Mouse (Mus musculus): ENCODE results near the gene Ctnnd2. TPM values are rescaled to one million over a fixed set of nuclear protein-coding genes. Genes with fewer than 3 reads are reported as not detected.

Gene Ctnnd2
- polyA plus RNA-seq, 1 experiment = 2.1 TPM

- WGBS = 83% methylated on average over 3 of the region's 3 CpGs
- no peak overlapping the region for H3K4me3 ChIP-seq (replicated peaks; ENCODE audit: control insufficient read depth, low read depth, low read length)
- no peak overlapping the region for H3K27ac ChIP-seq (ENCODE audit: control insufficient read depth, insufficient read depth, low read depth, low read length, poor library complexity)
- H3K4me1 ChIP-seq (ENCODE audit: control insufficient read depth, insufficient read depth, low read length) = no peaks in the 10 kb centered on the region
- TF ChIP-seq CTCF (IDR thresholded peaks at IDR 0.05; ENCODE audit: control insufficient read depth, insufficient read depth, low read length) = no peak
- no peak for TF ChIP-seq POLR2A (IDR thresholded peaks at IDR 0.05; ENCODE audit: borderline replicate concordance, control insufficient read depth, low read depth, low read length)
These were observed 29.2 kb downstream of the Ctnnd2 start for GRCm38 (mm10) chr15:30201617-30202016.

DNA sequence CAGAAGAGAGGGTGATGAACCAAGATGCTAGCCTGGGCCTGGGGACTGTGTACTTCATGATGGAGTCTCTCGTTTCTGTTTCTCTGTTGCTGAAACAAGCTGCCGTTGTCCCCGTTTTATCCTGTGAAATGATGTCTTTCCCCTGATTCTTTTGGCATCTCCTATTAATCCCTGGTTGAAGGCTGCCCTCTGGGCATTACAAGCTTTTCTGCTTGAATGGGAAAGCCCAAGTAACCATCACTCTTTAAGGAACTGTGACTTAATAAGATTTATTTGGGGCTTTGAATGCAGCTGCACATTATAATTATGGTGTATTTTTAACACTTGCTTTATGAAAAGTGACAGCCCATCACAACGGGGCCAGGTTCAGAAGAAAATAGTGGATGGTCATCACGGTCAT is 40.4 kb downstream of the Ctnnd2 start:
- WGBS = 82% methylated on average over 5 of the region's 5 CpGs
- Histone ChIP-seq H3K4me1 (ENCODE audit: control insufficient read depth, insufficient read depth, low read length) (no peaks in the 10 kb centered on the region), H3K4me3 (replicated peaks; ENCODE audit: control insufficient read depth, low read depth, low read length) (no peak overlapping the region), H3K27ac (ENCODE audit: control insufficient read depth, insufficient read depth, low read depth, low read length, poor library complexity) (no peak overlapping the region)
- no peak for TF ChIP-seq CTCF (IDR thresholded peaks at IDR 0.05; ENCODE audit: control insufficient read depth, insufficient read depth, low read length)
- TF ChIP-seq POLR2A (IDR thresholded peaks at IDR 0.05; ENCODE audit: borderline replicate concordance, control insufficient read depth, low read depth, low read length) = no peak

- Histone ChIP-seq H3K4me1 (ENCODE audit: control insufficient read depth, insufficient read depth, low read length) (no peaks in the 10 kb centered on the region), H3K4me3 (replicated peaks; ENCODE audit: control insufficient read depth, low read depth, low read length) (no peak overlapping the region), H3K27ac (ENCODE audit: control insufficient read depth, insufficient read depth, low read depth, low read length, poor library complexity) (no peak overlapping the region)
- no peak for TF ChIP-seq CTCF (IDR thresholded peaks at IDR 0.05; ENCODE audit: control insufficient read depth, insufficient read depth, low read length)
- TF ChIP-seq POLR2A (IDR thresholded peaks at IDR 0.05; ENCODE audit: borderline replicate concordance, control insufficient read depth, low read depth, low read length) = no peak
- 76% methylated on average over 4 of the region's 4 CpGs for WGBS
These were observed 43.5 kb downstream of the Ctnnd2 start for GRCm38 (mm10) chr15:30215871-30216270.

- Histone ChIP-seq H3K4me3 (replicated peaks; ENCODE audit: control insufficient read depth, low read depth, low read length) (no peak overlapping the region), H3K4me1 (ENCODE audit: control insufficient read depth, insufficient read depth, low read length) (no peaks in the 10 kb centered on the region), H3K27ac (ENCODE audit: control insufficient read depth, insufficient read depth, low read depth, low read length, poor library complexity) (no peak overlapping the region)
- TF ChIP-seq CTCF (IDR thresholded peaks at IDR 0.05; ENCODE audit: control insufficient read depth, insufficient read depth, low read length) (no peak), POLR2A (IDR thresholded peaks at IDR 0.05; ENCODE audit: borderline replicate concordance, control insufficient read depth, low read depth, low read length) (no peak)
- 89% methylated on average over 4 of the region's 4 CpGs for WGBS
These were observed 56.7 kb downstream of the Ctnnd2 start for GRCm38 (mm10) chr15:30229112-30229511.

- no peak for TF ChIP-seq POLR2A (IDR thresholded peaks at IDR 0.05; ENCODE audit: borderline replicate concordance, control insufficient read depth, low read depth, low read length)
- no peak for TF ChIP-seq CTCF (IDR thresholded peaks at IDR 0.05; ENCODE audit: control insufficient read depth, insufficient read depth, low read length)
- 82% methylated on average over 10 of the region's 10 CpGs for WGBS
- H3K4me1 ChIP-seq (ENCODE audit: control insufficient read depth, insufficient read depth, low read length) = no peaks in the 10 kb centered on the region
- H3K4me3 ChIP-seq (replicated peaks; ENCODE audit: control insufficient read depth, low read depth, low read length) = no peak overlapping the region
- no peak overlapping the region for H3K27ac ChIP-seq (ENCODE audit: control insufficient read depth, insufficient read depth, low read depth, low read length, poor library complexity)
These were observed 63.0 kb downstream of the Ctnnd2 start for GRCm38 (mm10) chr15:30235210-30236034.

GRCm38 (mm10) chr15:30240881-30241280 is 68.5 kb downstream of the Ctnnd2 start:
- H3K4me3 ChIP-seq (replicated peaks; ENCODE audit: control insufficient read depth, low read depth, low read length) = no peak overlapping the region
- whole genome bisulfite sequencing = 63% methylated on average over 2 of the region's 2 CpGs
- TF ChIP-seq CTCF (IDR thresholded peaks at IDR 0.05; ENCODE audit: control insufficient read depth, insufficient read depth, low read length) (no peak), POLR2A (IDR thresholded peaks at IDR 0.05; ENCODE audit: borderline replicate concordance, control insufficient read depth, low read depth, low read length) (no peak)
- no peak overlapping the region for H3K27ac ChIP-seq (ENCODE audit: control insufficient read depth, insufficient read depth, low read depth, low read length, poor library complexity)
- no peaks in the 10 kb centered on the region for H3K4me1 ChIP-seq (ENCODE audit: control insufficient read depth, insufficient read depth, low read length)

DNA sequence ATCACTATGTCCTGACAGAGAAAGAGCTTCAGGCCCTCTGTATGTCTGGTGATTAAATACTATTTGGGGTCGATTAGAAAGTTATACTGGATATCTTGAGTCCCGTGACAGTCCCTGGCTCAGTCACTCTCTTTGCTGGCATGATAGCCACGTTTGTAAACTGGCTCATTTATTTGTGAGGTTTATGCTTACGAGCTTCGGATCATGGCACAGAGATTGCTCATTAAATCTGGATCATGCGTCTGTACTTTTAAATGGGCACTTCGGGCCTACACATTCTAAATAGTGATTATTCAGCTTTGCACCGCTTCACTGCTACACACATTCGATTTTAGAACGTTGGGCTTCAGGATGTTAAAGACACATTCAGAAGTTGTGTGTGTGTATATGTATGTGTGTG is 96.4 kb downstream of the Ctnnd2 start:
- WGBS = 79% methylated on average over 10 of the region's 10 CpGs
- no peak overlapping the region for H3K4me3 ChIP-seq (replicated peaks; ENCODE audit: control insufficient read depth, low read depth, low read length)

GRCm38 (mm10) chr15:30271141-30271572 is 98.8 kb downstream of the Ctnnd2 start:
- H3K4me1 ChIP-seq (ENCODE audit: control insufficient read depth, insufficient read depth, low read length) = no peaks in the 10 kb centered on the region
- 73% methylated on average over 8 of the region's 8 CpGs for WGBS
- no peak overlapping the region for H3K4me3 ChIP-seq (replicated peaks; ENCODE audit: control insufficient read depth, low read depth, low read length)
- no peak for TF ChIP-seq POLR2A (IDR thresholded peaks at IDR 0.05; ENCODE audit: borderline replicate concordance, control insufficient read depth, low read depth, low read length)
- no peak for TF ChIP-seq CTCF (IDR thresholded peaks at IDR 0.05; ENCODE audit: control insufficient read depth, insufficient read depth, low read length)
- no peak overlapping the region for H3K27ac ChIP-seq (ENCODE audit: control insufficient read depth, insufficient read depth, low read depth, low read length, poor library complexity)

More for the DNA sequence above, 96.4 kb downstream of the Ctnnd2 start:
- Histone ChIP-seq H3K4me1 (ENCODE audit: control insufficient read depth, insufficient read depth, low read length) (no peaks in the 10 kb centered on the region), H3K27ac (ENCODE audit: control insufficient read depth, insufficient read depth, low read depth, low read length, poor library complexity) (no peak overlapping the region)
- TF ChIP-seq POLR2A (IDR thresholded peaks at IDR 0.05; ENCODE audit: borderline replicate concordance, control insufficient read depth, low read depth, low read length) (no peak), CTCF (IDR thresholded peaks at IDR 0.05; ENCODE audit: control insufficient read depth, insufficient read depth, low read length) (no peak)
